Mouse (Mus musculus) MEL (cell line): ENCODE measurements around the gene Ppp2r2d.

Source experiments
- CHD1 ChIP-seq: IDR thresholded peaks from 2 replicates; pipeline ENCODE4 v1.6.1; 2012; ENCODE audit warnings: low read depth, mild to moderate bottlenecking, inconsistent platforms, low read length, improper control_type of control experiment
- CTCF ChIP-seq, 3 experiments: IDR thresholded peaks in 2 of 3; conservative IDR thresholded peaks in 1 of 3; 2 replicates each; pipeline ENCODE4 v1.5.1; 2011 to 2012; ENCODE audit warnings: low read length in 3 of 3, low read depth in 2 of 3, mild to moderate bottlenecking in 2 of 3, improper control_type of control experiment in 1 of 3, inconsistent platforms in 1 of 3, mixed read lengths in 1 of 3, moderate library complexity in 1 of 3; ENCODE audit not compliant: control insufficient read depth in 1 of 3, insufficient read depth in 1 of 3, poor library complexity in 1 of 3, severe bottlenecking in 1 of 3
- ELF1 ChIP-seq: IDR thresholded peaks from 2 replicates; pipeline ENCODE4 v1.6.1; 2014; ENCODE audit warnings: low read depth, mild to moderate bottlenecking, inconsistent platforms, low read length, improper control_type of control experiment, moderate library complexity
- POLR2A ChIP-seq, 2 experiments: IDR thresholded peaks; 2 replicates each; pipeline ENCODE4 v1.6.1; 2011 to 2012; ENCODE audit warnings: low read length in 2 of 2, mild to moderate bottlenecking in 2 of 2, control low read depth in 1 of 2, improper control_type of control experiment in 1 of 2, low read depth in 1 of 2, moderate library complexity in 1 of 2; ENCODE audit not compliant: control insufficient read depth in 1 of 2, insufficient read depth in 1 of 2, poor library complexity in 1 of 2
- ZKSCAN1 ChIP-seq: IDR thresholded peaks from 2 replicates; pipeline ENCODE4 v1.6.1; 2012; ENCODE audit warnings: low read depth, mild to moderate bottlenecking, inconsistent platforms, low read length, improper control_type of control experiment, moderate library complexity
- ZNF384 ChIP-seq: IDR thresholded peaks from 2 replicates; pipeline ENCODE4 v1.6.1; 2012; ENCODE audit warnings: low read depth, mild to moderate bottlenecking, inconsistent platforms, low read length, improper control_type of control experiment

- TF ChIP-seq CTCF (IDR thresholded peaks at IDR 0.05 in 2 of 3, conservative IDR thresholded peaks at IDR 0.05 in 1 of 3; ENCODE audit: control insufficient read depth in 1 of 3, insufficient read depth in 1 of 3, low read depth in 2 of 3, low read length in 3 of 3, poor library complexity in 1 of 3, severe bottlenecking in 1 of 3): no peak
- TF ChIP-seq ELF1: no peak
- no peak for TF ChIP-seq ZNF384
- TF ChIP-seq POLR2A (IDR thresholded peaks at IDR 0.05; ENCODE audit: control insufficient read depth in 1 of 2, insufficient read depth in 1 of 2, low read depth in 1 of 2, low read length in 2 of 2, poor library complexity in 1 of 2): no peak
- no peak for TF ChIP-seq CHD1
- TF ChIP-seq ZKSCAN1: no peak
These were observed 75.7 kb downstream of the Ppp2r2d start for GRCm38 (mm10) chr7:138921611-138922010.
